Mouse (Mus musculus) stomach, postnatal 0 days (tissue): ENCODE data around the gene Gabbr1.

Experiments
- CTCF ChIP-seq: IDR thresholded peaks from 2 replicates; pipeline ENCODE4 v1.5.1; 2016; ENCODE audit warnings: antibody characterized with exemption, low read depth, mild to moderate bottlenecking, moderate library complexity
- EP300 ChIP-seq: optimal IDR thresholded peaks from 2 replicates; pipeline ENCODE3; 2016; ENCODE audit warnings: antibody characterized with exemption

DNA sequence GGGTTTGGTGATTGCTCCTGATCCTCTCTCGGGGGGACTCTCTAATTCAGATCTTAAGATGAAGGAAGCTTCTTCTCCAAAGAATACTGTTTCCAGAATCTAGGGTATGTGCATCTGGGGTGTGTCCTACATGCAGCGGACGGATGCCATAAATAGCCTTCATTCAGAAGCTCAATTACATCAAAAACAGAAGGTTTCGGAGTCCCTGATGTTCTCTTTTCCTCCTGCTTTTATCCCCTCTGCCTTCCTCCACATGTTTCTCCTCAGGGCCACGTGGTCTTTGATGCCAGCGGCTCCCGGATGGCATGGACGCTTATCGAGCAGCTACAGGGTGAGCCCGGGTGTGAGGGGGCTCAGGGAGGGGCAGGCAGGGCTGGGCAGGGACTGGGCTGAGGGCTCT lies 17.3 kb downstream of the Gabbr1 start:
- no peak for TF ChIP-seq EP300
- no peak for TF ChIP-seq CTCF
